Mouse (Mus musculus) c-Kit-positive CD71-positive TER-119-negative erythroid progenitor cells, embryonic 14.5 days (primary cell): ENCODE data around the gene Il22.
"Not testable (repeated sequence)": the region's sequence is repeated elsewhere in the genome, so short reads cannot be mapped to it uniquely, and the experiment has no call there.

Source experiments
- DNase-seq: peaks from one replicate; pipeline ENCODE4 v3.0.0-alpha.2; 2013; ENCODE audit warnings: low read depth

Gene Il22

GRCm38 (mm10) chr10:118204642-118205041 lies at the start of gene Il22:
TSS of gene Il22 (plus strand) at chr10:118204942.
- DNase-seq, result no peak

DNA sequence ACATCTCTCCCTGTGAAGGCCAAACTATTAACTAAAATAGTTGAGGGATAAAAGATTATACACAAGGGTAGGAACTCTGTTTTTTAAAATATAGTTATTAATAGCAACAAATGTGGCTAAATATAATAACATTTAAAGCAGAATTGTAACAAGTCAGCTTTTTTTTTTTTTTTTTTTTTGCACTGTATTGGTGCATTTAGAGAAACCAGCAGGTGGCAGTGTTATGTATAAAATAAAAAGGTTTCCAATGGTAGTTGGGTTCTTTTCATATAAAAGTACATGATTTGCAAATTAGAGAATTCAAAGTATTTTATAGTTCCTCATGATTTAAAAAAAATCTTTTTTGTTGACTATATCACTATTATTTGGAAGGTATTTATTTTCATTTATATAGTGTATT lies 48.8 kb upstream of the Il22 start:
- peak; percentile 22 for DNase-seq

DNA sequence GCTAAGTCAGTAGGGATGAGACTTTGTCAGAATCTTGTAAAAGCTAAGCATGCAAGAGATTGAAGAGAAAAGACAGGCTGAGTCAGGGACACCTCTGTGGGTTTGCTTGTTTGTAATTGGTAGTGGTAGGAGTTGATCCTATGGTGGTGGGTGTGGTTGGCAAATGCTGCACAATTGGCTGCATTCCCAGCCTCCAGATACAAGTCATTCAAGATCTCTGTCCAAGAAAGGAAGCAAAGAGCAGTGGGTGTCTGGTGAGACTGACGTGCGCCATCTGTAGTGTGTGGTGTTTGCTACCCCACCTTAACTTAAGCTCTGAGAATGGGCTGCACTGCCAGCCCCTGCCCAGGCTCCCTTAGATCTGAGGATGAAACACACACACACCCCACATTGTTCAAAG lies 43.6 kb upstream of the Il22 start:
- DNase-seq, result no peak

DNA sequence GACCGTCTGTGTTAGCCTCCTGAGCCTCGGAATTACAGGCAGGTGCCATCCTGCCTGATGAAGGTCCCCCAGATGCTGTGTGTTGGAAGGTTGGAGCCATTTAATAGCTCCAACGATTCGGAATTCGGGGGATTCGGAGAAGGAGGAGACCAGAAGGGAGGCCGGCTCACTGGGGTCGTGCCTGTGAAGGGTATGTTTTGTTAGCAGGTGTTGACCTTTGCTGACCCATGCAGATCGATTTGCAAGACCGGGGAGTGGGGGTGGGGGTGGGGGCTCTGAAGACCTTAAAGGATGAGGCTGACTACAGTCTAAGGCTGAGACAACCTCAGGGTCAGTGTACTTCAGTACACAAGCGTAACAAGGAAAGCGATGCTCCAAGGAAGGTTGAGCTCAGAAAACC lies 35.5 kb upstream of the Il22 start:
- no peak for DNase-seq

GRCm38 (mm10) chr10:118172416-118172815 lies 32.3 kb upstream of the Il22 start:
- no peak for DNase-seq

- DNase-seq, result no peak
These were observed 31.9 kb upstream of the Il22 start for GRCm38 (mm10) chr10:118172876-118173275.

- DNase-seq, result not testable (repeated sequence)
These were observed 29.2 kb upstream of the Il22 start for GRCm38 (mm10) chr10:118175542-118175941.

DNA sequence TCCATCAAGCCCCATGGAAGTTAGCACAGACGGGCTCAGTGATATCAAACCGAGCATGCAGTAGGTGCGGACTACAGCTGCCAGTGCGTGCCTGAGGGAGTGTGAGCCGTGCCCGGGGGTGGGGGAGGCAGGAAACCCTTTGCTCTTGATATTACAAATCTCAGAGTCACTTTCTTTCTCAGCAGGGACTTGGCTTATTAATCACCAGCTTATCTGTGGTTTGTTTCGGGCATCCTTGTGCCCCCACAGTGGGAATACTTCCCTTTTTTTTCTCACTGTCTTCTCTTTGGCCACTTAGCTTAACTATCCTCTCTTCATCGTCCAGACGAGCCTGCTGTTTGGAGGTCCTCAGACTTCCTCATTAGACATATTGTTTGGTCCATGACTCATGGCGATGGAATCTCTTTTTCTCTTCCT lies 26.0 kb upstream of the Il22 start:
- DNase-seq, result no peak

GRCm38 (mm10) chr10:118179265-118179664 lies 25.5 kb upstream of the Il22 start:
- no peak for DNase-seq

- DNase-seq, result not testable (repeated sequence)
These were observed 9.6 kb upstream of the Il22 start for GRCm38 (mm10) chr10:118195150-118195549.

DNA sequence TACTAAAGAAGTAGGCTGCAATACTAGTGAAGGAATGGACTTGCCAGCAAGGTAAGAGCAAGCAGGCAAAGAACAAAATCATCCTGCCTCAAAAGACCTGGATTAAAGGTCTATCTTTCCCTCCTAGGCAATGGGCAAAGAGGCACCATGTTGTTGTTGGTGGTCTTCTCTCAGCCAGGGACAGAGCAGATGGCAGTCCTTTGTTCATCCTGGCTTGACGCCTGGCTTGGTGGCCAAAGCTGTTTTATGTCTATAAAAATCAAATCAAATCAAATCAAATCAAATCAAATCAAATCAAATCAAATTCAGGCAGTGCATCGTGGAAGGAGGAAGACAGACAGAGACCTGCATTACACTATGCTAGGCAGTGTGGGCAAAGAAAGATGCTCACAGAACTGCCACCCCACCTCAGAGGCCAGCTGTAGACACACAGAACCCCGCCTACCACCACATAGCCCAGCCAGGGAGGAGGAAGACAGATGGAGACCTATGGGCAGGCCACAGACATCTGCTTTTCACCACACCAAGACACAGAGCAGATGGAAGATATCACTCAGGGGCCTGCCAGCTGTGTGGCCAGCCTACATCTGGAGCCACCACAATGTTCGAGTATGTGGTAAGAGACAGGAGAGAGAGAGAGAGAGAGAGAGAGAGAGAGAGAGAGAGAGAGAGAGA lies 11.1 kb downstream of the Il22 start:
- DNase-seq, result not testable (repeated sequence)

DNA sequence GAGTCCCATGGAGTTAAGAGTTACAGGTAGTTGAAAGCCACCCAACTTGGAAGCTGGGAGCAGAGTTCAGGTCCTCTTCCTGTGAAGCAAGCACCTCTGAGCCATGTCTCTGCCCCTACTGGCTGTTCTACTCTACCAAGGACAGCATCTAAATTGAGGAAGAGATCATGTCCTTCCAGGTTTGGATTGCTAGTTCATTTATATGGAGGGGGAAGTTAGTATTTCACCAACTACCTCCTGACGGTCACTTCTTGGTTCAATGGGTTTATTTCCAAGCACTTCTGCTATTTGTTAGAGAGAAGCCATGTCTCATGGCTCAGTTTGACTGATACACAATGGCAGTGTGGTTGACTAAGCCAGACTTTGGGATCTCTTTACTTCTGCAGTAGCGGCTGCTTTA lies 22.9 kb downstream of the Il22 start:
- not testable (repeated sequence) for DNase-seq

DNA sequence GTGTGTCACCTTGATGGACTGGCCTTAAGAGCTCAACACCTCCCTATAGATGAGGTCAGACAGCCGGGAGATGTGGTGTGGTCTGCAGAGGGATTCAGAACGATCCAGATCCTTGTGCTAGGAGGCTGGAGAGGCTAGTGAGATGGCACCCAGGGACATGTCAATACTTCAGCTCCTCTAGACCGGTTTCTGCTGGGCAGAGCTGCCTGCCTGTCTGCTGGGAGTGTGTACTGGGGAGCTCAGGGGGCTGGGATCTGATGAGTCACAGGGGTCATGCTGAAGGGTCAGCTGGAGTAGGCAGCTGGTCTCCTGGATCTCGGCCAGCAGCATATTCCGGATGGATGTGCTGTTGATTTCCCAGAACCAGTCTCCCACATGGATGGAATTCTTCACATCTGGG lies 27.9 kb downstream of the Il22 start:
- not testable (repeated sequence) for DNase-seq

- DNase-seq, result not testable (repeated sequence)
These were observed 35.9 kb downstream of the Il22 start, which contains the start of gene Gm32717 for GRCm38 (mm10) chr10:118240680-118241079. TSS of gene Gm32717 (minus strand) at chr10:118240780.

DNA sequence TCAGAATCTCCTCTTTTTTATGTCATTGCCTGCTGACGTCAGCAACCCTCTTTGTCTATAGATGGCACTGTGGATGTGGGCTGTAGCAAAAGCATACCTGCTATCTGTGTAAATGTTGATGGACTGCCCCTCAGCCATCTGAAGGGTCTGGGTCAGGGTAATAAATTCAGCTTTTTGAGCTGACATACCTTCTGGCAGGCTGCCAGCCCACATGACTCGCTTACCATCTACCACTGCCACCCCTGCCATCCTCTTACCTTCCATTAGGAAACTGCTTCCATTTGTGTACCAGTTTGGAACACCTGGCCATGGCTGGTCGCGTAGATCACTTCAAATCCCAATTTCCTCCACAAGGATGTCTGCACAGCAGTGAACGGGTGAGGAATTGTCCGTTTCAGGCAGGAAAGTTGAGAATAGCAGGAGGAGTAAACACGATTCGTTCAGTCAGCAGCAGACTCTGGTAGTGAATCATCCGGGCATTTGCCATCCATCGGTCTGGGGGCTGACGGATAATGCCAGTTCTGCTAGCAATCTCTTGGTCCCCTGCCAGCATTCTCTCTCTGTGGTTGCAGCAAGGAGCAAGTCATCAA lies 44.4 kb downstream of the Il22 start:
- DNase-seq, result not testable (repeated sequence)

DNA sequence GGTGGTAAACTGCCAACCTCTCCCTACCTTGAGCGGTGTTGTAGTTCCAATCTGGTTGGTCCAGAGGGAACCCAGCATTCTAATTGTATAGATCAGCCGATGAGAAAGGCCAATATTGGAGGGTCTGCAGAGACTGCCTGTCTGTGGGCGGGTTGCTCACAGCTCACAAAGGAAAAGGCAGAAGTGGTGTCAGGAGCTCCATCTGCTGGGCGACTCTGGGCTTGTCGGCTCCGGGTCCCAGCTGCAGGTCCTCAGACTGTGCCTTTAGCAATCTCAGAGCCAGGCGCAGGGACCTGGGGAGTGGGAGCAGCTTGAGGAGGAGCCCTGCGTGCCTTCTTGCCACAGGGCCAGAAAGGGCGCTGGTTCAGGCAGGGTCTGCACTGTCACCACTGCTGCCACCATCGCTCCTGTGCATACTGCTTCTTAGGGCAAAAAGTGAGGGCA lies 46.1 kb downstream of the Il22 start:
- no peak for DNase-seq

DNA sequence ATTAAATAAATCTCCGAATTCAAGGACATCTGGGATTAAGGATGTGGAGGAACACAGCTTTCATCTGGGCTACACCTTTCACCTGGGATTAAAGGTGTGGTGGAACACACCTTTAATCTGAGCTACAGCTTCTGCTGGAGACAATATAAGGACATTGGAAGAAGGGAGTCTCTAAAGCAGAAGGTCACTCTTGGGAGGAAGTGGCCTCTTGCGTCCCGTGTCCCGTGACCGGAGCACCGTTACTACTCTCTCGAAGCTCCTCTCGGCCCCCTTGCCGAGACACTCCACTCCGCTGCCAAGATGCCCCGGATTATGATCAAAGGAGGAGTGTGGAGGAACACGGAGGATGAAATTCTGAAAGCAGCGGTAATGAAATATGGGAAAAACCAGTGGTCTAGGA lies 53.6 kb downstream of the Il22 start, which contains the start of gene Gm32802:
Gene Gm32802 (plus strand): TSS at position 301 of the 400 bp plus-strand sequence.
- not testable (repeated sequence) for DNase-seq
